Mouse (Mus musculus) kidney, embryonic 14.5 days (tissue): Measurements from ENCODE around the gene Tgfb1i1. TPM values are rescaled to one million over a fixed set of nuclear protein-coding genes. Genes with fewer than 3 reads are reported as not detected.

ENCODE experiments used
- ATAC-seq: fragments of 200-750 bp; cut with Nextera tagmentation; 2 replicates; pipeline ENCODE4 v1.8.0; 2017; ENCODE audit warnings: moderate number of reproducible peaks, mild to moderate bottlenecking, moderate TSS enrichment, moderate library complexity; ENCODE audit not compliant: low FRiP score, low TSS enrichment
- H3K27ac ChIP-seq: fragments of 300-500 bp; sonication (generic); 2 replicates; pipeline ENCODE4 v1.5.1; 2014; ENCODE audit warnings: low read depth, mild to moderate bottlenecking, low read length, moderate library complexity, mixed read lengths
- H3K27me3 ChIP-seq: fragments of 300-500 bp; sonication (generic); 2 replicates; pipeline ENCODE4 v1.6.1; 2014; ENCODE audit warnings: mild to moderate bottlenecking, low read length; ENCODE audit not compliant: control insufficient read depth, insufficient read depth
- H3K36me3 ChIP-seq: fragments of 300-500 bp; sonication (generic); 2 replicates; pipeline ENCODE4 v1.6.1; 2014; ENCODE audit warnings: low read length, mixed read lengths; ENCODE audit not compliant: control insufficient read depth, insufficient read depth
- H3K4me1 ChIP-seq: fragments of 300-500 bp; sonication (generic); 2 replicates; pipeline ENCODE4 v1.6.1; 2014; ENCODE audit warnings: low read length, mixed read lengths; ENCODE audit not compliant: control insufficient read depth, insufficient read depth
- H3K4me2 ChIP-seq: fragments of 300-500 bp; sonication (generic); replicated peaks from 2 replicates; pipeline ENCODE4 v1.6.1; 2014; ENCODE audit warnings: low read depth, mild to moderate bottlenecking, low read length
- H3K4me3 ChIP-seq: fragments of 300-500 bp; sonication (generic); 2 replicates; pipeline ENCODE4 v1.5.1; 2014; ENCODE audit warnings: mild to moderate bottlenecking, low read length
- H3K9ac ChIP-seq: fragments of 300-500 bp; sonication (generic); 2 replicates; pipeline ENCODE4 v1.6.1; 2014; ENCODE audit warnings: low read depth, mild to moderate bottlenecking, low read length, moderate library complexity
- H3K9me3 ChIP-seq: fragments of 300-500 bp; sonication (generic); 2 replicates; pipeline ENCODE4 v1.6.1; 2016; ENCODE audit warnings: low read length; ENCODE audit not compliant: control insufficient read depth
- WGBS: fragments of 180-500 bp; shearing (Covaris S2); extraction: QIAGEN DNeasy Blood & Tissue Kit; methylation state at CpG from one replicate; pipeline ENCODE4 v1.1.7; 2014; 5-methylcytosine and 5-hydroxymethylcytosine counted together
- polyA plus RNA-seq: library from polyadenylated mRNA; unstranded; fragments of >200 nt; fragmentation: Nextera tagmentation; extraction: Ambion mirVana; gene quantifications from 2 replicates; pipeline ENCODE4 v1.2.1, GENCODE M21; 2014

Tgfb1i1 gene
- polyA plus RNA-seq, 1 experiment from 2014 or later = 61.7 TPM

DNA sequence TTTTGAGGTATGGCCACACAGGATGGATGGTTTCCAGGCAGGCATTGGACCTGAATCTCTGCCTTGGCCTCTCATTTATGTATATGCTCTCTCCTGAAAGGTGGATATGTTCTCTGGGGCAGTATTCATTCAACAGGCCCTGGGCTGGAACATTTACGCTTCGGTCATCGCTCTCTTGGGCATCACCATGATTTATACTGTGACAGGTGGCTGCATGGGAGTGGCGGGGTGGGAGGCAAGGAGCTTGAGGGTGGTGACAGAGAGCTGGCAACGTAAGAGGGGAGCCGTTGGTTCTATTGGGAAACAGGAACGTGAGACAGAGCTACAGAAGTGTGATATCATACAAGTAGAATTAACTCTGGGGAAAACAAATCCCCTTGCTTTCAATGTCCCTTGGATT is 21.2 kb downstream of the Tgfb1i1 start:
- H3K4me3 ChIP-seq = no peak overlapping the region
- H3K36me3 ChIP-seq = peaks cover 14% of the 10 kb centered on the region
- 45% methylated on average over 7 of the region's 7 CpGs for WGBS
- no peaks in the 10 kb centered on the region for H3K9me3 ChIP-seq
- no peak overlapping the region for H3K4me2 ChIP-seq
- H3K27ac ChIP-seq = no peak overlapping the region
- ATAC-seq = no peak
- H3K9ac ChIP-seq = no peak overlapping the region
- H3K27me3 ChIP-seq = no peaks in the 10 kb centered on the region
- H3K4me1 ChIP-seq = no peaks in the 10 kb centered on the region

DNA sequence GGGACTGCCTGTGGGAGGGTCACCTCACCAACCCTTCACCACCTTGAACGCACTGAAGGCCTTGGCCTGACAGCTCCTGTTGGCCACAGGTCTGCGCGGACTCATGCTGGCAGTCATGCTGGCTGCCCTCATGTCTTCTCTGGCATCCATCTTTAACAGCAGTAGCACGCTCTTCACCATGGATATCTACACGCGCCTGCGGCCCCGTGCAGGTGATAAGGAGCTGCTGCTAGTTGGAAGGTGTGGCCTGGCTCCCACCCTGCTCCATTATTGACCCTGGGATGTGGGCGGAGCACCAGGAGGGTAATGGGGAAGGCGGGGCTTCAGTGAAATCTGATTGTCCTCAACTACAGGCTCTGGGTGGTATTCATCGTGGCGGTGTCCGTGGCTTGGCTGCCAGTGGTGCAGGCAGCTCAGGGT is 23.8 kb downstream of the Tgfb1i1 start:
- H3K36me3 ChIP-seq = peaks cover 40% of the 10 kb centered on the region
- H3K4me1 ChIP-seq = no peaks in the 10 kb centered on the region
- 58% methylated on average over 13 of the region's 13 CpGs for WGBS

DNA sequence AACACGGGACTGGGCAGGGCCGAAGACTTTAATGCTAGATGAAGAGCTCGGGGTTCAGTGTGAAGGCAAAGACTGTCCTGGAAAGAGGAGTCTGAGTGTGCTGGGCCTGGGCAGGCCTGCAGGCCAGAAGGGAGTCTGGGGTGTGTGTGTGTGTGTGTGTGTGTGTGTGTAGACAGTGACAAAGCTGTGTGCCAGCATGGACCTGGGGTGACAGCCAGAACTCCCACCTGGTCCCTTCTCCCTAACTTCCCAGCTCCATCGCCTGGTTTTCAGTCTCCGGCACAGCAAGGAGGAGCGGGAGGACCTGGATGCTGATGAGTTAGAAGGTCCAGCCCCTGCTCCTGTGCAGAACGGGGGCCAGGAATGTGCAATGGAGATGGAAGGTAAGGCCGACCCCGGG is 24.9 kb downstream of the Tgfb1i1 start:
- no peak overlapping the region for H3K9ac ChIP-seq
- no peak overlapping the region for H3K27ac ChIP-seq
- H3K4me2 ChIP-seq = no peak overlapping the region
- 96% methylated on average over 9 of the region's 9 CpGs for WGBS
- no peak for ATAC-seq
- H3K36me3 ChIP-seq = peaks cover 50% of the 10 kb centered on the region
- no peaks in the 10 kb centered on the region for H3K27me3 ChIP-seq
- no peaks in the 10 kb centered on the region for H3K9me3 ChIP-seq
- H3K4me3 ChIP-seq = no peak overlapping the region
- H3K4me1 ChIP-seq = no peaks in the 10 kb centered on the region

More for the DNA sequence above, 23.8 kb downstream of the Tgfb1i1 start:
- no peak for ATAC-seq
- no peak overlapping the region for H3K4me2 ChIP-seq
- H3K27me3 ChIP-seq = no peaks in the 10 kb centered on the region
- no peaks in the 10 kb centered on the region for H3K9me3 ChIP-seq
- H3K27ac ChIP-seq = no peak overlapping the region
- no peak overlapping the region for H3K9ac ChIP-seq
- no peak overlapping the region for H3K4me3 ChIP-seq

DNA sequence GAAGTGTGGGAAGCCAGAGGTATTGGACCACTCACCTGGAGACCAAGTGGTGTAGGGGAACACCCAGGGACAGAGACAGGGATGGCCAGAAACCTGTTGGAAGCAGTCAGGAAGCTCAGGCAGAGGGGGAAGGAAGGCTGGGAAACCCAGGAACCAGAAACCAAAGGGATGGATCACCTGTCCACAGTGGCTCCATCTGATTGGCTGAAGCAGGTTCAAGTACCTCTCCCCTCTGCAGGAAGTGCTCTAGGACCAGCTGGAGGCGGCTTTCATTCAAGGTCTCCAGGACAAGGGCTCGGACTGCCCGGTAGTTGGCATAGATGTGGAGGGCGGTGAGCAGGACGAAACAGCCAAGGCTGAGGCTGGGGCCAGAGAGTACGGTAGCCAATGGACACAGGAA is 29.4 kb downstream of the Tgfb1i1 start:
- Histone ChIP-seq H3K36me3 (peaks cover 73% of the 10 kb centered on the region), H3K4me2 (no peak overlapping the region), H3K4me3 (no peak overlapping the region), H3K9me3 (no peaks in the 10 kb centered on the region), H3K27me3 (no peaks in the 10 kb centered on the region), H3K27ac (no peak overlapping the region), H3K4me1 (no peaks in the 10 kb centered on the region), H3K9ac (no peak overlapping the region)
- ATAC-seq = no peak
- 93% methylated on average over 6 of the region's 6 CpGs for WGBS

DNA sequence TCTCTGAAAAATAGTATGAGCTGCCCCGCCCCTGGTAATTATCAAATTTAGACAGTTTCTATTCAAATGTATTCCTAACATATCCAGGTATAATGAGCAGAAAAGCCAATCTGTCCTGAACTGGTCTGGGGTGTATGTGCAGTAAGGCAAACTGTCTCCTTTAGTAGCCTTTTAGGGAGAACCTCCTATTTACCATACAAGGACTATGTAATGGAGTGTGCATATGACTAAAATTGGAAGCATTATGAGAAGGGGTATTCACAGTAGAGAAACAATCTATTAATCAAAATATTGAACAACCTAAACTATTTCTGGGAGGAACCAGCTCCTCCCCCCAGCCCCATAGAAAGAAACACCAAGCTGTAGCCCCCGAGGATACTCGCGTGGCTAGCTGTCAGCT is 33.1 kb downstream of the Tgfb1i1 start:
- H3K4me3 ChIP-seq = no peak overlapping the region
- H3K36me3 ChIP-seq = peaks cover 46% of the 10 kb centered on the region
- ATAC-seq = no peak
- H3K9ac ChIP-seq = no peak overlapping the region
- no peaks in the 10 kb centered on the region for H3K9me3 ChIP-seq
- WGBS = 93% methylated on average over 4 of the region's 4 CpGs
- no peak overlapping the region for H3K4me2 ChIP-seq
- H3K4me1 ChIP-seq = no peaks in the 10 kb centered on the region
- no peaks in the 10 kb centered on the region for H3K27me3 ChIP-seq
- no peak overlapping the region for H3K27ac ChIP-seq

DNA sequence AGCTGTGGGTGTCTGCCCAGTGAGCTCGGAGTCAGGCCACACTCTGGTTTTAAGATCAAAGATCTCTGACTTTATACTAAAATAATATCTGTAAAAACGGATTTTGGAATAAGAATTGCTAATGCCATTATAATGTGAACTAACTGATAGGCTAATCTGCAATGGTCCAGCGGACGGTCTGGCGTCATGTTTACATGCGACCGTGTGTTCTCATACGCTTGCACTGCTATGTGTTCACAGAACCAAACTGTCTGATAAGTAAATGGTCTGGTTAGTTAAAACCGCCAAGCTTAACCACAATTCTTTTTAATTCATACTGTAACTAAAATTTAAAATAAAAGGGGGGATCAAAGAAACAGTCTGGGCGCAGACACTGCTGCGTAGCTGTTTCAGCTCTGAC is 35.2 kb downstream of the Tgfb1i1 start:
- no peak for ATAC-seq
- peaks cover 35% of the 10 kb centered on the region; the same call in 1 of the 2 replicates for H3K36me3 ChIP-seq
- no peaks in the 10 kb centered on the region for H3K27me3 ChIP-seq
- no peak overlapping the region for H3K27ac ChIP-seq
- no peaks in the 10 kb centered on the region for H3K4me1 ChIP-seq
- WGBS = 87% methylated on average over 11 of the region's 11 CpGs
- no peak overlapping the region for H3K9ac ChIP-seq
- H3K9me3 ChIP-seq = no peaks in the 10 kb centered on the region
- no peak overlapping the region for H3K4me3 ChIP-seq
- no peak overlapping the region for H3K4me2 ChIP-seq

DNA sequence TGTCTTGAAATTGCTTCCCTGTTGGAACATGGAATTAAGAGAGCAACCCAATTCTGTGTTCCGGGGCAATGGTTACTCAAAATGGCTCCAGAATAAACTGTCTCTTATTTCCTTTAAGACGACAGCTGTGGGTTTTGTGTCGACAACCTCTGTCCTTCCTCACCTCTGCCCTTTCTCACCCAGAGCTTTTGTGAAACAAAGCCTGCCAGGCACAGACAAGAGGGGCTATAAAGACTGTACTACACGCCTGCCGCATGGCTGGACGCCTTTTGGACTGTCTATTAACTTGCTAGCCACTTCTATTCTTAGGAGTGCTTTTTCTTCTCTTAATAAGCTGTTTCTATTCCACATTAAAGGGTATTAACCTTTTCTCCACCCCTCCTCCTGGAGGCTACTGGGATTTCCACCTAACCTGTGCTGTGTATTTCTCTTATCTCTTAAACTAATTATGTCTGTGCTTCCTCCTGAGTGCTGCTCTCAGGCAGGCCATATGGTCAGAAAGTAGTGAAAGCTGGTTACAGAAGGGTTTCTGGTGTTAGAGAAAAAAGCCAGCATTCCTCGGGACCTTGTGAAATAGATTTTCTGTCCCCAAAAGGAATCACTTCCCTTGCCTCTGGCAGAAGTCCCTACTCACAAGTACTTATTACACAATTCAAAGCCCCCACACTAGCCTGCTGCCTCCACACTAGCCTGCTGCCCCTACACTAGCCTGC is 36.1 kb downstream of the Tgfb1i1 start:
- Histone ChIP-seq H3K27ac (no peak overlapping the region), H3K27me3 (no peaks in the 10 kb centered on the region), H3K4me3 (no peak overlapping the region), H3K9ac (no peak overlapping the region), H3K4me2 (no peak overlapping the region), H3K4me1 (no peaks in the 10 kb centered on the region), H3K9me3 (no peaks in the 10 kb centered on the region), H3K36me3 (peaks cover 39% of the 10 kb centered on the region; the same call in 1 of the 2 replicates)
- WGBS = 18% methylated on average over 7 of the region's 7 CpGs
- ATAC-seq = no peak

DNA sequence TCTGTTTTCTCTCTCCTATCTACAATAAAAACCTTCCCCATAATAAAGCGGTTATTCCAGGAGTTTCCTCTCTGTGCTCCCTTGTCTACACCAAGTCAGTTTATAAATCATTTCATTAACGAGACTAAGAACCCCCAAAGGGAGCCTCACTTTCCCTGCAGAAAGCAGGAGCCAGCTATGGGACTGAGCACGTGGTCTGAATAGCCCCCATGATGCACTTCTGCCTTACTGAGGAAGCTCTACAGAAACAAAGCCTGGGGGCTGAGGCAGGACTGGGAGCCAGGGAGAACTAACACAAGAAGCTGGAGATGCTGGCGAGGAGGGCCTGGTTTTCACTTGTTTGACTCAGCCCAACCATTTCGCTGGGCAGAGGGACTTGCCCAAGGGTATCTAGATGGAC is 37.4 kb downstream of the Tgfb1i1 start:
- 59% methylated on average over 5 of the region's 5 CpGs for WGBS
- no peak overlapping the region for H3K4me3 ChIP-seq
- no peaks in the 10 kb centered on the region for H3K4me1 ChIP-seq
- H3K27ac ChIP-seq = no peak overlapping the region
- H3K27me3 ChIP-seq = no peaks in the 10 kb centered on the region
- no peak overlapping the region for H3K4me2 ChIP-seq
- H3K9ac ChIP-seq = no peak overlapping the region
- peaks cover 39% of the 10 kb centered on the region; the same call in 1 of the 2 replicates for H3K36me3 ChIP-seq
- no peaks in the 10 kb centered on the region for H3K9me3 ChIP-seq
- 0 out of 2 replicates have a peak, but pooled peaks have one; percentile 40 for ATAC-seq

DNA sequence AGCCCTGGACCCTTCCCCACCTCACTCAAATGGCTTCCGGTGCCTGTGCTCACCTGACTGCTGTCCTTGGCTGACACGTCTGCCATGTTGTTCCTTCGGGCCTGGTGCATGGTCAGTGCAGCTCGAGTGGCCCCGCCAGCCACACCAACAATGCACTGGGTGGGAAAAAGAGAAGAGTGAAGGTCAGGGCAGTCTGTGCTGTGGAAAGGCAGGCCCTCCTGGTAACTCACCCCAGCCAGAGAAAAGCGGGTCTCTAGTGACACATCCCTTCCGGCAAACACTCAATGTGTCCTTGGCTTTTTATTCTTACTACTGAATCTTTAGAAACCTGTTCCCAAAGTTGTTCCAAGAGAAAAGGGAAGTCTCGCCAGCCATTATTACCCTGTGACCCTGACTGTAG is 38.4 kb downstream of the Tgfb1i1 start:
- H3K9ac ChIP-seq = no peak overlapping the region
- no peak overlapping the region for H3K4me2 ChIP-seq
- 92% methylated on average over 8 of the region's 8 CpGs for WGBS
- no peak for ATAC-seq
- peaks cover 33% of the 10 kb centered on the region; the same call in 1 of the 2 replicates for H3K36me3 ChIP-seq
- no peaks in the 10 kb centered on the region for H3K27me3 ChIP-seq
- no peak overlapping the region for H3K4me3 ChIP-seq
- H3K9me3 ChIP-seq = no peaks in the 10 kb centered on the region
- H3K27ac ChIP-seq = no peak overlapping the region
- no peaks in the 10 kb centered on the region for H3K4me1 ChIP-seq
